Mouse (Mus musculus) cortical plate, adult 2 months (tissue): ENCODE data around the gene Kctd11.

Experiments
- CTCF ChIP-seq: fragments of 200-500 bp; IDR thresholded peaks from 2 replicates; pipeline ENCODE4 v1.5.1; 2011; ENCODE audit warnings: mild to moderate bottlenecking, control low read depth, low read length; ENCODE audit not compliant: insufficient read depth; ENCODE audit errors: extremely low read depth
- POLR2A ChIP-seq: fragments of 200-500 bp; IDR thresholded peaks from 2 replicates; pipeline ENCODE4 v1.6.1; 2011; ENCODE audit warnings: mild to moderate bottlenecking, low read length, control low read depth; ENCODE audit not compliant: insufficient read depth; ENCODE audit errors: extremely low read depth

GRCm38 (mm10) chr11:69872451-69872850, 8.8 kb downstream of the Kctd11 start:
- no peak for TF ChIP-seq POLR2A
- TF ChIP-seq CTCF, result no peak
